Mouse (Mus musculus) thymus, postnatal 36 days (tissue): ENCODE results near the gene Atf6.
A peak's percentile ranks its signal among the peaks of the same experiment; 100 is the strongest.

Experiments
- DNase-seq, 2 experiments: peaks; one replicate each; pipeline ENCODE4 v3.0.0; 2022; ENCODE audit warnings: mixed read lengths in 2 of 2

Atf6 gene

DNA sequence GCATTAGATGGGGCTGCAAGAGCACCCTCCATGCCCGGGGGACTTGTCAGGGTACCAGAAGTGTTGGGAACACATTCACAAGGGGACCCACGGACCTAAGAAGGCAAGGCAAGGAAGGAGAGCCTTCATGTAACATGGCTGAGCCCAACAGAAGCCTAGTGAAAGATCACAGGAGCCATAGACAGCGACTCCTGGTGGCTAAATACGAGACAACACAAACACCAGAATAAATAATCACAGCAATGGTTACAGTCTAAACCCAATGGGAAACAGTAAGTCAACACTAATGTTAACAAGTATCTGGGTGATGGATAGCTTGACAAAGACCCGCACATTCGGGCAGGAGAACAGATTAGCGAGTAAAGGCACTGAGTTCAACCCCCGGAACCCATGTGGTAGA lies 23.2 kb downstream of the Atf6 start:
- no peak for DNase-seq

GRCm38 (mm10) chr1:170839685-170840084 lies 27.9 kb downstream of the Atf6 start:
- DNase-seq: no peak

DNA sequence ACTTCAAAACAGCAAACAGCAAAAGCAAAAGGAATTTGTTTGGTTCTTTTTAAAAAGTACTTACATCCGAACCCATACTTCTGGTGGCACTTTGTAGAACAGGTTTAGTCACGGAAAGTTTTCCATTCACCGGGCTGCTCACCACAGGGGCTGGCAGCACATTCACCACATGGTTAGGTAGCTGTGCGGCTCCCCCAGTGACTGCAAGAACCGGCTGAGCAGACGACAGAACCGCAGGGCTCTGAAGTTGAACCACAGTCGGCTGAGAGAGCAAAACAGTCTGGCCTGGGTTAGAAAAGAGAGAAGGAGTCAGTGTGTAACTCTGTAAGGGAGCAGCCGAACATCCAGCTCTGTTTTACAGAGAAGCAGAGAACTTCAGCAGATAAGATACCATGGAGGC lies 32.8 kb downstream of the Atf6 start:
- DNase-seq: peak in 1 of 2 experiments; percentile 28

GRCm38 (mm10) chr1:170829781-170830180 lies 37.8 kb downstream of the Atf6 start:
- DNase-seq: no peak

DNA sequence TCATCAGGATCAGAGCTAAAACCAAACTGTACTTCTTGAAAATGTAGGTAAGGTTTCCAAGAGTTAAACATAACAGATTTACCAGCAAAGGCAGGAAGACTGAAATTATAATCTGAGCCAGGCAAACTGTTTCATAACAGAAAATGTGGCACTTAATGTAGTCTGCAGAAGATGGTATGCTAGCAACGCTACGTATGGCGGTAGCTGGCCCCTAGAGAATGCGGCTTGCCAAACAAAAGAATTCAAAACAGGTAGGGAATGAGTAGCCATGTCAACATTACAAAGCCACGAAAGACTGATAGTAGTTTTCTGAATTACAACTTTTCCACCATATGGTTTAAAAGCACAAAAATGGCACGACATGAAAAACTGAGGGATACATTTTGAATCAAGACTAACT lies 38.2 kb downstream of the Atf6 start:
- no peak for DNase-seq

DNA sequence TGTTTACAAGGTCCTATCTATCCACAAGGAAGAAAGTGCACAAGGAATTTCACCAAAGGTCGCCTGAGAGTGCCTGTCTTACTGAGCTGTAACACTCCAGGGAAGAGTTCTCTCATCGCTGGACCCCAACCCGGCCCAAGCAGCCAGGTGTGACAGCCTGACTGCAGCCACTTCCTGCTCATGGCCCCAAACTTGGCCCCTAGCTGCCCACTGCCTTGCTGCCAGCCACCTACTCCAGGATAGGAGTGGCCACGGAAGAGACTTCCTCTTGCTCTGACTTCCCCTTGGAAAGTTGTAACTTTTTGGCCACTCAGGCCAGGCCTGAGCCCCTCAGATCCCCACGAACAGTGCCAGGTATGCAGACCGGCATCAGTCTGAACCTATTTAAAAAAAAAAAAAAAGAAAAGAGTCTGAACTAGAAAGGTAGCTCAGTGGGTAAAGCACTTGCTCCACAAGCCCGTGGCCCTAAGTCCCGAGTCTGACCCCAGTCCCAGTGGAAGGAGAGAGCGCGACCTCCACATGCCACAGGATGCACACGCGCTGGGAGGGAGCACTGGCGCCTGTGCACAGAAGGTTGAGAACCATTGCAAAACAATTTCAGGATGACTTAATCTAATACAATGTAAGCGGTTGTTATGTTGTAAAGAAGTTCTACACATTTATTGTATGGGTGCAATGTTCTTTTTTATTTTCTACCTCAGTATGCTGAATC lies 47.3 kb downstream of the Atf6 start:
- no peak for DNase-seq

DNA sequence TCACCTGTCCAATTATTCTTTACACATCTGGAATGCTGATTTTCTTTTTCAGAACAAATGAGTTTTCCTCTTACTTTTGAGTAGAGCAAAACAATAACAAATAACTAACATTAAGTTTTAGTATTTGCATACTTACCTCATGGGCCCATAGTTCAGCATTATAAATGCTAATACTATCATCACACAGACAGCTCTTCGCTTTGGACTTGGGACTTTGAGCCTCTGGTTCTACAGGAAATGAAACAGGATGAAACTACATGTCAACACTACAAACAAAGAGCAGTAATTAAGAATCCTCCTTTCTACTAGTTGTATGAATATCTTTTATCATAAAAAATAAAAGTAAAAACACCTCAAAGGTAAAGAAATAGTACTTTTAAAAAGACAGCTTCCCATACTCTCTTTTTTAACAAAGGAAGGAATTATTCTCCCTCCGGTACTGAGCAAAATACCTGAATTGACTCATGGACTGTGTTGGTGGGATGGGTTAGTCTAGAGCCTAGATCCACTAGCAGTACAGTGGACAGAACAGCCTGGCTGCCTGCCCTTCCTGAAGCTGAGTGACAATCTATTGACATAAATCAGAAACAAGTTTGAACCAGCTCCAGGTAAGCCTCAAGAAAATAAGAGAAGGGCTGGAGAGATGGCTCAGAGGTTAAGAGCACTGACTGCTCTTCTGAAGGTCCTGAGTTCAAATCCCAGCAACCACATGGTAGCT lies 52.1 kb downstream of the Atf6 start:
- DNase-seq: no peak

GRCm38 (mm10) chr1:170812822-170813221 lies 54.7 kb downstream of the Atf6 start:
- no peak for DNase-seq

- no peak for DNase-seq
Measured at GRCm38 (mm10) chr1:170807600-170808270, 59.8 kb downstream of the Atf6 start.

DNA sequence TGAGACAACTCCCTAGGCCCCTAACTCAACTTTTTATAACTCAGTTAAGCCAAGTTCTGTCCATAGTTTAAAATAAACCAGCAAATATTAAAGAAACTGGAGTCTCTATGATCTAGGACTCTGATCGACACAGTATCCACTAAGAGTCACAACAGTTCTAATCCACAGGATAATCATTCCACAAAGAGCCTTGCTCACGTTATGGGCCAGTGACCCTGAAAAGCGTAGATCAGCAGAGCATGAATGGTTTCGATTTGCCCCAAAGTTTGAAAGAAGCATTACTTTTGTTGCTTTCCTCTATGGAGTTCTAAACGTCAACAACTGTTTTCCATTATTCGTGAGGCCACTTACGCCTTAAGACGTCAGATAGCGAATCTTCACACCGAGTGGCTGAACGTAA lies 62.9 kb downstream of the Atf6 start:
- no peak for DNase-seq

- DNase-seq: no peak
Measured at GRCm38 (mm10) chr1:170802669-170803068, 64.9 kb downstream of the Atf6 start.

DNA sequence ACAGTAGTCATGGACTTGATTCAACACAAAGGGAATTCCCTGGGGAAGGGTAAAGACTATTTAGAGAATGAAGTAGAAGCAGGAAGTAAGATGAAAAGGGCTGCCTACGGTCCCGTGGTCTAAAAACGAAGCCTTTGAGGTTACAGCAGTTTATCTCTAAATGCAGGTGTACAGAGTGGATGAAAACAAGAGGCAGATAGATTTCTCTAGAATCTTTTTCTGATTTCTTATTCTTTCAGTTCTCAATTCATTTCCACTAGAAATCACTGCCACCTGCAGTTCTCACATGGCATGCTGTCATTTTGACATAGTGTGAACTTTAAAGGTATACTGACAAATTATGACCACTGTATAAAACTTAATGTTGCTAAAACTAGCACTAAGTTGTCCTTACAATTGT lies 66.9 kb downstream of the Atf6 start:
- no peak for DNase-seq

- no peak for DNase-seq
Measured at GRCm38 (mm10) chr1:170795741-170796347, 71.7 kb downstream of the Atf6 start.

DNA sequence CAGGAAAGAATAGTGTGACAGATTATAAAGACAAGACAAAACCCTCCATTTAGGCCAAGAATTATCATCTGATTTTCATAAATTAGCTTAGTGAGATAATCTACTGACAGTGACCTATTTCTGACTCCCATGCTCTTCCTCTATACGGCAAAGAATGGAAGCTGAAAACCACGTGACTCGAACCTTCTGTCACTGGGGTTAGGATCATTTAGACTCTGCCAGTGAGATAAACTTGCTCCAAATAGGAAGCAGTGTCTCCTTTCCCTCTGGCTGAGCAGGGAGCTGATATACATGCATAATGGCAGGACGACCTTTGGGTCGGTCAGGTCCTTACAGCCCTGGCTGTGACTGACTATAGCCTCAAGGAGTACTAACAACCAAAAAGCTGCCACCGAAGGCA lies 76.0 kb downstream of the Atf6 start:
- DNase-seq: no peak

GRCm38 (mm10) chr1:170791001-170791400 lies 76.6 kb downstream of the Atf6 start:
- peak in 1 of 2 experiments; percentile 13 for DNase-seq

GRCm38 (mm10) chr1:170787643-170788042 lies 79.9 kb downstream of the Atf6 start:
- no peak for DNase-seq

- DNase-seq: no peak
Measured at GRCm38 (mm10) chr1:170786570-170787341, 80.8 kb downstream of the Atf6 start.

GRCm38 (mm10) chr1:170777688-170778087 lies 89.9 kb downstream of the Atf6 start:
- DNase-seq: no peak

- no peak for DNase-seq
Measured at GRCm38 (mm10) chr1:170774431-170774830, 93.1 kb downstream of the Atf6 start.

- no peak for DNase-seq
Measured at GRCm38 (mm10) chr1:170773506-170773905, 94.1 kb downstream of the Atf6 start.

DNA sequence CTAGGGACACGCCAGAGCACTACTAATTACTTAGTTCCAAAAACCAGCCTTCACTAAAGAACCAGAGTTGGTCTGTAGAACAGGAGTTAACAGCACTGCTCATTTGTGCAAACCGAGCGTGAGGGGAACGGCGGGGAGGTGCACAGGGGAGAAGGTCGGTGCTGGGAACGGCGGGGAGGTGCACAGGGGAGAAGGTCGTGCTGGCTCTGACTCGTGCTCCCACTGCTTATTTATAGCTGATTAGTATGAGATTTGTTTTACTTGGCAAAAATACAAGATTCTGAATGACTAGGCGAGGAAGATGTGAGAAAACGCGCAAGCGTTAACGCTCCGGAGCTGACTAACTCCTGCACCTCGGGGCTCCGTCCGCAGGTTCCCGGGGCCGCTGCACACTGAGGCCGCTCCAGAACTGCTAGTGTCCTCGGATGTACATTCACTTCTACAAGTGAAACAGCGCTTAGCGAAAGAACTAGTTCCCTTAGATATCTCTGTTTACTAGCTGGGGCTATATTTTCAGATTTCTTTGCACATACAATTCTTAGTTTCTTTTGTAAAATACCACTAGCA lies 96.1 kb downstream of the Atf6 start:
- DNase-seq: no peak

DNA sequence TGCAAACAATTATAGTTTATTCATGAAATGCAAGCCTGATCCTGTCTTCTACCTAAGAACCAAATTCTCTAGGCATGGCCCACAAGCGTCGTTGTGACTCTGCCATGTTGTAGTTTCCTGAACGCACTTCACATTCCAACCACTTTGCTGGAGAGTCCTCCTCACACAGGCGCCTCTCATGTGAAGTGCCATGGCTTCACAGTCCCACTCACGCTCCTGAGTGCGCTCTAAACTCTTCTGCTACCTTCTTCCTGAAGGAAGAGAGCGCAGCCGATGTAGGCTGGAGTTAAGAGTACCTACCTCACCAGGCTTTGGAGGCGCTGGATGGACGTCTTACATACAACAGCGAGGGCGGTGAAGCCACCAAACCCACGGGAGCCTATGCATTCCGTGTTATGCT lies 96.9 kb downstream of the Atf6 start:
- no peak for DNase-seq
